Mouse (Mus musculus) heart, adult 2 months (tissue): ENCODE results near the gene Aup1. TPM values are rescaled to one million over a fixed set of nuclear protein-coding genes. Genes with fewer than 3 reads are reported as not detected.

Experiments used
- DNase-seq, 2 experiments: peaks; one replicate each; pipeline ENCODE4 v3.0.0; 2021
- H3K27ac ChIP-seq: fragments of 200-600 bp; 2 replicates; pipeline ENCODE4 v1.8.1; 2022
- H3K27me3 ChIP-seq: fragments of 200-500 bp; 2 replicates; pipeline ENCODE4 v1.6.1; 2012; ENCODE audit warnings: mild to moderate bottlenecking, low read length, inconsistent platforms, mixed read lengths; ENCODE audit not compliant: control insufficient read depth, insufficient read depth
- H3K36me3 ChIP-seq: fragments of 200-500 bp; 2 replicates; pipeline ENCODE4 v1.6.1; 2012; ENCODE audit warnings: low read length, inconsistent platforms; ENCODE audit not compliant: control insufficient read depth, insufficient read depth
- H3K4me1 ChIP-seq: fragments of 200-500 bp; 2 replicates; pipeline ENCODE4 v1.6.1; 2011; ENCODE audit warnings: low read length; ENCODE audit not compliant: control insufficient read depth, insufficient read depth
- H3K4me3 ChIP-seq: fragments of 200-600 bp; 2 replicates; pipeline ENCODE4 v1.8.1; 2022
- H3K79me2 ChIP-seq: fragments of 200-500 bp; replicated peaks from 2 replicates; pipeline ENCODE4 v1.6.1; 2012; ENCODE audit warnings: mild to moderate bottlenecking, inconsistent platforms, low read length, moderate library complexity, mixed read lengths; ENCODE audit not compliant: control insufficient read depth, insufficient read depth
- H3K9ac ChIP-seq: fragments of 200-500 bp; 2 replicates; pipeline ENCODE4 v1.6.1; 2012; ENCODE audit warnings: low read depth, mild to moderate bottlenecking, control low read depth, inconsistent platforms, low read length, mixed read lengths
- CTCF ChIP-seq: fragments of 200-600 bp; IDR thresholded peaks from 2 replicates; pipeline ENCODE4 v1.8.1; 2022; ENCODE audit warnings: antibody characterized with exemption, mild to moderate bottlenecking, moderate library complexity
- EP300 ChIP-seq: fragments of 200-500 bp; IDR thresholded peaks from 2 replicates; pipeline ENCODE4 v1.6.1; 2011; ENCODE audit warnings: low read depth, low read length, control low read depth; ENCODE audit not compliant: insufficient read depth
- POLR2A ChIP-seq: fragments of 200-500 bp; IDR thresholded peaks from 2 replicates; pipeline ENCODE4 v1.6.1; 2011; ENCODE audit warnings: mild to moderate bottlenecking, low read depth, low read length, control low read depth; ENCODE audit not compliant: insufficient read depth
- WGBS: fragments of 180-500 bp; shearing (Covaris S2); methylation state at CpG from one replicate; pipeline ENCODE4 v1.1.7; 2018; 5-methylcytosine and 5-hydroxymethylcytosine counted together
- intact Hi-C: fragments of 180-260 bp; cut with DNase I; formaldehyde crosslinking; loops from one replicate; pipeline ENCODE4 v1.15.1; 2025
- polyA plus RNA-seq: library from polyadenylated mRNA; depleted of rRNA; stranded (reverse); fragments of >200 nt; gene quantifications from 2 replicates; pipeline ENCODE4 v1.2.3, GENCODE M21; 2012
- total RNA-seq, 2 experiments: library from RNA; stranded (reverse); gene quantifications; 2 replicates each; pipeline ENCODE4 v1.2.3; 2021

The Aup1 gene
- total and polyA plus RNA-seq, 3 experiments = 70.9 to 178 (median 87.0) TPM

GRCm38 (mm10) chr6:83019044-83019443 is 35.3 kb upstream of the Aup1 start:
- no peak for DNase-seq
- H3K9ac ChIP-seq = no peak overlapping the region
- H3K79me2 ChIP-seq = no peaks in the 10 kb centered on the region
- intact Hi-C loops = no loop called here
- H3K4me1 ChIP-seq = peaks cover 3% of the 10 kb centered on the region
- H3K27me3 ChIP-seq = no peaks in the 10 kb centered on the region
- WGBS = 76% methylated on average over 3 of the region's 3 CpGs
- no peak overlapping the region for H3K4me3 ChIP-seq
- TF ChIP-seq EP300 = no peak
- TF ChIP-seq POLR2A = no peak
- TF ChIP-seq CTCF = no peak
- no peak overlapping the region for H3K27ac ChIP-seq
- H3K36me3 ChIP-seq = no peaks in the 10 kb centered on the region

GRCm38 (mm10) chr6:83020121-83020520 is 34.2 kb upstream of the Aup1 start:
- DNase-seq = no peak
- Histone ChIP-seq H3K9ac (no peak overlapping the region), H3K4me1 (peaks cover 3% of the 10 kb centered on the region), H3K27ac (no peak overlapping the region), H3K79me2 (no peaks in the 10 kb centered on the region), H3K36me3 (no peaks in the 10 kb centered on the region), H3K4me3 (no peak overlapping the region), H3K27me3 (no peaks in the 10 kb centered on the region)
- no peak for TF ChIP-seq CTCF
- no peak for TF ChIP-seq POLR2A
- TF ChIP-seq EP300 = no peak
- 93% methylated on average over 6 of the region's 6 CpGs for WGBS
- intact Hi-C loops = no loop called here

GRCm38 (mm10) chr6:83020836-83021593 is 33.3 kb upstream of the Aup1 start:
- intact Hi-C loops = no loop called here
- no peak overlapping the region for H3K4me3 ChIP-seq
- no peak overlapping the region for H3K27ac ChIP-seq
- no peak overlapping the region for H3K9ac ChIP-seq
- H3K27me3 ChIP-seq = no peaks in the 10 kb centered on the region
- H3K4me1 ChIP-seq = peaks cover 3% of the 10 kb centered on the region
- 69% methylated on average over 4 of the region's 4 CpGs for WGBS
- TF ChIP-seq POLR2A (no peak), EP300 (no peak)
- H3K36me3 ChIP-seq = no peaks in the 10 kb centered on the region
- DNase-seq = no peak
- no peaks in the 10 kb centered on the region for H3K79me2 ChIP-seq

GRCm38 (mm10) chr6:83023008-83023407 is 31.3 kb upstream of the Aup1 start:
- intact Hi-C loops = no loop called here
- DNase-seq = no peak
- Histone ChIP-seq H3K9ac (no peak overlapping the region), H3K4me3 (no peak overlapping the region), H3K27ac (no peak overlapping the region), H3K27me3 (no peaks in the 10 kb centered on the region), H3K79me2 (no peaks in the 10 kb centered on the region), H3K4me1 (no peaks in the 10 kb centered on the region; the same call in 1 of the 2 replicates), H3K36me3 (no peaks in the 10 kb centered on the region)
- WGBS = 79% methylated on average over 9 of the region's 9 CpGs
- TF ChIP-seq CTCF (no peak), POLR2A (no peak), EP300 (no peak)

- H3K4me1 ChIP-seq = no peaks in the 10 kb centered on the region; the same call in 1 of the 2 replicates
- H3K27me3 ChIP-seq = no peaks in the 10 kb centered on the region
- WGBS = 89% methylated on average over 2 of the region's 2 CpGs
- no peak for DNase-seq
- no peak overlapping the region for H3K9ac ChIP-seq
- TF ChIP-seq POLR2A = no peak
- TF ChIP-seq CTCF = no peak
- TF ChIP-seq EP300 = no peak
- no peaks in the 10 kb centered on the region for H3K79me2 ChIP-seq
- no peak overlapping the region for H3K4me3 ChIP-seq
- intact Hi-C loops = no loop called here
- H3K36me3 ChIP-seq = no peaks in the 10 kb centered on the region
- H3K27ac ChIP-seq = no peak overlapping the region
Observed at GRCm38 (mm10) chr6:83023786-83024185, 30.5 kb upstream of the Aup1 start.

GRCm38 (mm10) chr6:83024421-83024820 is 29.9 kb upstream of the Aup1 start:
- Histone ChIP-seq H3K4me3 (no peak overlapping the region), H3K27ac (no peak overlapping the region)
- WGBS = 70% methylated on average over 4 of the region's 4 CpGs

More at GRCm38 (mm10) chr6:83024421-83024820, 29.9 kb upstream of the Aup1 start:
- TF ChIP-seq POLR2A = no peak
- no peak for TF ChIP-seq EP300
- no peak for TF ChIP-seq CTCF
- Histone ChIP-seq H3K27me3 (no peaks in the 10 kb centered on the region), H3K9ac (no peak overlapping the region), H3K79me2 (no peaks in the 10 kb centered on the region), H3K36me3 (no peaks in the 10 kb centered on the region), H3K4me1 (no peaks in the 10 kb centered on the region; the same call in 1 of the 2 replicates)
- DNase-seq = no peak
- intact Hi-C loops = no loop called here
